Mouse (Mus musculus) forebrain, embryonic 14.5 days (tissue): ENCODE data around the gene Camk1. TPM values are rescaled to one million over a fixed set of nuclear protein-coding genes. Genes with fewer than 3 reads are reported as not detected.
A peak's percentile ranks its signal among the peaks of the same experiment; 100 is the strongest.

ENCODE experiments used
- ATAC-seq: fragments of 200-750 bp; cut with Nextera tagmentation; 2 replicates; pipeline ENCODE4 v1.8.0; 2017; ENCODE audit warnings: mild to moderate bottlenecking, moderate library complexity
- DNase-seq: peaks from one replicate; pipeline ENCODE4 v3.0.0-alpha.2; 2015; ENCODE audit warnings: low spot score
- H3K27ac ChIP-seq: fragments of 300-500 bp; sonication (generic); 2 replicates; pipeline ENCODE4 v1.5.1; 2014; ENCODE audit warnings: low read depth, mild to moderate bottlenecking, control low read depth, low read length, moderate library complexity
- H3K27me3 ChIP-seq: fragments of 300-500 bp; sonication (generic); replicated peaks from 2 replicates; pipeline ENCODE4 v1.6.1; 2014; ENCODE audit warnings: low read length, control low read depth, mixed read lengths; ENCODE audit not compliant: control insufficient read depth, insufficient read depth
- H3K36me3 ChIP-seq: fragments of 300-500 bp; sonication (generic); 2 replicates; pipeline ENCODE4 v1.6.1; 2014; ENCODE audit warnings: low read length, control low read depth; ENCODE audit not compliant: control insufficient read depth, insufficient read depth
- H3K4me1 ChIP-seq: fragments of 300-500 bp; sonication (generic); 2 replicates; pipeline ENCODE4 v1.6.1; 2014; ENCODE audit warnings: antibody characterized with exemption, low read length, control low read depth; ENCODE audit not compliant: control insufficient read depth, insufficient read depth
- H3K4me2 ChIP-seq: fragments of 300-500 bp; sonication (generic); 2 replicates; pipeline ENCODE4 v1.6.1; 2014; ENCODE audit warnings: mild to moderate bottlenecking, control low read depth, low read length
- H3K4me3 ChIP-seq: fragments of 300-500 bp; sonication (generic); 2 replicates; pipeline ENCODE4 v1.5.1; 2014; ENCODE audit warnings: low read depth, low read length, control low read depth
- H3K9ac ChIP-seq: fragments of 300-500 bp; sonication (generic); 2 replicates; pipeline ENCODE4 v1.6.1; 2014; ENCODE audit warnings: mild to moderate bottlenecking, low read length, control low read depth, moderate library complexity
- H3K9me3 ChIP-seq: fragments of 300-500 bp; sonication (generic); replicated peaks from 2 replicates; pipeline ENCODE4 v1.6.1; 2016; ENCODE audit warnings: low read length, control low read depth, mixed read lengths; ENCODE audit not compliant: control insufficient read depth
- WGBS: fragments of 180-500 bp; shearing (Covaris S2); extraction: QIAGEN DNeasy Blood & Tissue Kit; methylation state at CpG from one replicate; pipeline ENCODE4 v1.1.7; 2014; 5-methylcytosine and 5-hydroxymethylcytosine counted together
- polyA plus RNA-seq: library from polyadenylated mRNA; unstranded; fragments of >200 nt; fragmentation: Nextera tagmentation; extraction: Ambion mirVana; gene quantifications from 2 replicates; pipeline ENCODE4 v1.2.1, GENCODE M21; 2014

The Camk1 gene
- 86.3 and 90.7 TPM in 2 replicates for polyA plus RNA-seq

DNA sequence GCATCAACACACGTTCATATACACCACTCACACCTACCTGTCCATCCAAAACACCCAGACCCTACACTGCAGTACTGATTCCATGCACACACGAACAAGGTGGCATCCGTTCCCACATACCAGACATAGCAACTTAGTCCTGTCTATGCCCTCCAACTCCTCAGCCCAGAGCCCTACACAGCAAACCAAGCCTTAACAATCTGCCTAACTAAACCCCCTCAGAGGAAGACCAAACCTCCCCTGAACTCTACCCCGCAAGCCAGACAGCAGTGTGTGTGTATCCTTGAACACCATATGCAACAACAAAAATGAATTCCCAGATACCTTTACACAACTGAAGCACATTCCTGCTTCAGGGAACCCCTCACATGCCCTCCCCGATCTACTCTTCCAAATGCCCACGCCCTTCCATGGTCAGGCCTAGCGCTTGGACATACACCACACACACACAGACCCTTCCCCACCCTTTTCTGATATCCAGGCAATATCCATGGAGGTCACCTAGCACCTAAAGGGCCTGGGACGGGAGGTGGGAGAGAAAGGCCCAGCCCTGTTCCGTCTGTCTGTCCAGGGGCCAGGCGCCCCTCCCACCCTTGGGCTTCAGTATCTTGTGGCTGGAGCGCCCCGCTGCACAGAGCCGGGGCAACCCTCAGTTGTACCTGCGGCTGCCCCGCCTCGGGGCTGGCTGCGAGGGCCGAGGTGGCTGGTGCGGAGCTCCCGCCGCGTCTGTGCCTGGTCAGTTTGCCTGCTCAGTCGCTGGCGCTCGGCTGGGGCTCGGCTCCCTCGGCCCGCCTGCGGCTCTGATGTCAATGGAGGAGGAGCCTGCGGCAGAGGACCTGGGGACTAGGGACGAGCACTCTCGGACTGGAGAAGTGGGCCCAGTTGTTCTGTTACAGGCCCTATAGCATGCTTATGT lies at the start of gene Camk1:
Gene Camk1, minus strand, starts transcription at position 808 of the 916 bp plus-strand sequence.
- Histone ChIP-seq H3K9me3 (no peaks in the 10 kb centered on the region), H3K4me1 (peaks cover 14% of the 10 kb centered on the region), H3K36me3 (peaks cover 10% of the 10 kb centered on the region), H3K27me3 (no peaks in the 10 kb centered on the region), H3K4me3 (peak within 1 kb of the TSS; percentile 54), H3K4me2 (peak within 1 kb of the TSS; percentile 80), H3K27ac (peak within 1 kb of the TSS; percentile 21; the same call in 1 of the 2 replicates), H3K9ac (peak within 1 kb of the TSS; percentile 87)
- WGBS = 17% methylated on average over 32 of the region's 32 CpGs
- peak; percentile 61 for DNase-seq
- peak; percentile 86 for ATAC-seq

DNA sequence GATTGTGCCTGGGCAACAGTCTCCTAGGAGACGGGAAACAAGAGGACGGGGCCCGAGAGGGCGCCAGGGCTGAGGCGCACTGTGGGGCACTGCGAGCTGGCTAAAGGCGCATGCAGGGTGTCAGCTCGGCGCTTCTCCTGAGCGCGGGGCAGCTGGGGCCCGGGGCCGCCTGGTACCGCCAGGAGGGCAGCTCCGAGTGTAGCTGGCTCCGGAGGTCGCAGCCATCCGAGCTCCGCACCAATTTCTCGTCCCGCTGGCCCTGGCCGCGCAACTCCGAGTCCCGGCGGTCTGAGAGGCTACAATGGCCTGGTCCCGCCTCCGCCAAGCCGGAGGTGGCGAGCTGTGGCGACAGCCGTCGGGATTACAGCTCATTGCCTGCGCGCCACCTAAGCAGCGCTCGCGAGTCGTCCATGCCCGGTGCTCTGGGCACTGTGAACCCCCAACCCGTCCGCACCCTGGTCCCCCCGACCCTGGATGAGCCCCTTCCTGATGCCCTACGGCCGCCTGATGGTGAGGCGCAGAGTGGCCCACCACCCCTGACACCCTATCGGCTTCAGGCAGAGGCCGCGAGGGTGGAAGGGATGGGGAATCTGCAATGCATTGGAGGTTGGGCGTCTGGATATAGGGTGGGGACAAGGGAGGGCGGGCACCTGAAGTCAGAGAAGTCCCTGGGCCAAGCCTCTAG lies 48.7 kb upstream of the Camk1 start:
- Histone ChIP-seq H3K4me2 (peak overlapping the region; percentile 76), H3K27me3 (no peaks in the 10 kb centered on the region), H3K9ac (peak overlapping the region; percentile 74), H3K4me3 (peak overlapping the region; percentile 41), H3K36me3 (peaks cover 33% of the 10 kb centered on the region), H3K4me1 (peaks cover 6% of the 10 kb centered on the region; the same call in 1 of the 2 replicates), H3K9me3 (no peaks in the 10 kb centered on the region), H3K27ac (peak overlapping the region; percentile 71; the same call in 1 of the 2 replicates)
- WGBS = 1% methylated on average over 46 of the region's 51 CpGs
- ATAC-seq (peak; percentile 92), DNase-seq (peak; percentile 73)

DNA sequence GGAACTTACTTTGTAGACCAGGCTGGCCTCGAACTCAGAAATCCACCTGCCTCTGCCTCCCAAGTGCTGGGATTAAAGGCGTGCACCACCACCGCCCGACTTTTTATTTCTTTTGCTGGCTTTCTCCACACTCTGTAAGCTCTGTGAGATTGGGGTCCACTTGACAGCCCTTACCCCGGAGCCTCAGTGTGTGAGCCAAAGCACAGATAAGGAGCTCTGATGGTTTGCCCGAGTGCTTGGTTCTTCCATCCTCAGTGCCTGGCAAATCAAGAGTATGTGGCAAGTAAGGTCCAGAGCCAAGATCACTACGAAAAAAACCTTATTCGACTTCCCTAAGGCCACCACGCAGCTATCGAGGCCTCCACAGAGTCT lies 48.2 kb upstream of the Camk1 start:
- peak overlapping the region; percentile 76 for H3K4me2 ChIP-seq
- no peak; the same call in 1 of the 2 replicates for ATAC-seq
- peaks cover 6% of the 10 kb centered on the region; the same call in 1 of the 2 replicates for H3K4me1 ChIP-seq
- peaks cover 38% of the 10 kb centered on the region for H3K36me3 ChIP-seq
- no peaks in the 10 kb centered on the region for H3K27me3 ChIP-seq
- H3K27ac ChIP-seq = peak overlapping the region; percentile 71; the same call in 1 of the 2 replicates
- DNase-seq = no peak
- peak overlapping the region; percentile 74 for H3K9ac ChIP-seq
- H3K9me3 ChIP-seq = no peaks in the 10 kb centered on the region
- 25% methylated on average over 10 of the region's 10 CpGs for WGBS
- H3K4me3 ChIP-seq = peak overlapping the region; percentile 41

DNA sequence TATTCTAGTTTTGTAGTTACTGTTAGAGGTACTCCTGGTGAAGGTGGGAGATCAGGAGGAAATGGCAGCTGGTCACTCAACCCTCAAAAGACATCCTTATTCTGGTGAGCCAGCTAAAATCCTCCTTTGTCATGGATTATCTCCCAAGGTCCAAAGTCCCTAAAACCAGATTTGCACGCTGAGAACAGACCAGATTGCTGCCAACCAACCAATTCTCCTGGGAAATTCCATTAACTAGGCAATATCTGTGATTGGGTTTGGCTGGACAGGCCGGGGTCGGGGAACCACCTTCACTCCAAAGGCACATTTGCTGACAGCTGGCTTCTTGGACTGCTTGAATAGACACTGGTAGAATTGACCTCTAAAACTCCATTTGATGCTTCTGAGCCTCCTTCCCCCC lies 46.9 kb upstream of the Camk1 start:
- Histone ChIP-seq H3K27ac (no peak overlapping the region), H3K4me3 (no peak overlapping the region), H3K4me2 (no peak overlapping the region), H3K9me3 (no peaks in the 10 kb centered on the region), H3K9ac (no peak overlapping the region), H3K27me3 (no peaks in the 10 kb centered on the region), H3K36me3 (peaks cover 49% of the 10 kb centered on the region), H3K4me1 (peaks cover 6% of the 10 kb centered on the region; the same call in 1 of the 2 replicates)
- DNase-seq (no peak), ATAC-seq (no peak)
- 93% methylated on average over 3 of the region's 3 CpGs for WGBS

DNA sequence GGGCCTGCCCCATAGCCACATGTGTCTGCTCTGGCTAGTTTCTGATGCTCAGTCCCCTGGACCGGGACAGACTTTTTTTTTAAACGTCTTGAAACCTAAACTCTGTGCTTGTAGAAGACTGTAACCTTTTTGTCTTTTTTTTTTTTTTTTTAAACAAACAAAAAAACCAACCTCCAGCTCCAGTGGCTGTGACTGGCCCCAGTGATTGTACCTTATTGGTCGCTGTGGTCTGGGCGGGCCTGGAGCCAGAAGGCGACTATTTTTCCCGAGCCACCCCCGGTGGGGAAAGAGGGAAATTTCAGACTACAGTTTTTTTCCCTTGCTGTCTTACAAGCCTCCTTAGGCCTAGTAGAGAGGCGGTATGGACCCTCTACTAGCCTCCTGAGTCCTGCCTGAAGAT lies 45.2 kb upstream of the Camk1 start, which contains the start of gene Ttll3:
Gene Ttll3, plus strand, starts transcription at position 301 of the 400 bp plus-strand sequence.
- no peak for DNase-seq
- no peak within 1 kb of the TSS for H3K9ac ChIP-seq
- peaks cover 6% of the 10 kb centered on the region; the same call in 1 of the 2 replicates for H3K4me1 ChIP-seq
- H3K4me2 ChIP-seq = no peak within 1 kb of the TSS
- ATAC-seq = no peak
- H3K27ac ChIP-seq = no peak within 1 kb of the TSS
- peaks cover 66% of the 10 kb centered on the region for H3K36me3 ChIP-seq
- no peaks in the 10 kb centered on the region for H3K9me3 ChIP-seq
- H3K4me3 ChIP-seq = no peak within 1 kb of the TSS
- 74% methylated on average over 8 of the region's 8 CpGs for whole genome bisulfite sequencing
- no peaks in the 10 kb centered on the region for H3K27me3 ChIP-seq

DNA sequence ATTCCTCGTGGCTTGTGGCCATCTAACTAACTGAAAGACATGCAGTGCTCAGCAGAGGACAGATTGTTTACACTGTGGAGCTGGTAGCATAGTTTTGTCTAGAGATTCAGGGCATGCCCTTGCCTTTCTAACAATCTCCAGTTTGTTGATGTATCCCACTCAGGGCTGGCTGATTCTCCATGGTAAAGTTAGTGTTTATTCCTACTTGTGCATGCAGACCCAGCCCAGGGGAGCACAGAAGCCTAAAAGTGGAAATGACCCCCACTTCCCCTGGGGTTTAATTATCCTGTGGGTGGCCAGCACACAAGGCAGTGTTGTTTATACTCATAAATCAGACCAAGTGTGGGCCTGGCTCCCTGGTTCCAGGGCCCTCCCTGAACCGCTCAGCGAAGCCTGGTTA lies 42.2 kb upstream of the Camk1 start:
- Histone ChIP-seq H3K4me2 (no peak overlapping the region), H3K4me3 (no peak overlapping the region), H3K27ac (no peak overlapping the region), H3K36me3 (peaks cover 95% of the 10 kb centered on the region), H3K9me3 (no peaks in the 10 kb centered on the region), H3K9ac (no peak overlapping the region), H3K27me3 (no peaks in the 10 kb centered on the region), H3K4me1 (no peaks in the 10 kb centered on the region)
- WGBS = 89% methylated on average over 3 of the region's 3 CpGs
- DNase-seq (no peak), ATAC-seq (no peak)

DNA sequence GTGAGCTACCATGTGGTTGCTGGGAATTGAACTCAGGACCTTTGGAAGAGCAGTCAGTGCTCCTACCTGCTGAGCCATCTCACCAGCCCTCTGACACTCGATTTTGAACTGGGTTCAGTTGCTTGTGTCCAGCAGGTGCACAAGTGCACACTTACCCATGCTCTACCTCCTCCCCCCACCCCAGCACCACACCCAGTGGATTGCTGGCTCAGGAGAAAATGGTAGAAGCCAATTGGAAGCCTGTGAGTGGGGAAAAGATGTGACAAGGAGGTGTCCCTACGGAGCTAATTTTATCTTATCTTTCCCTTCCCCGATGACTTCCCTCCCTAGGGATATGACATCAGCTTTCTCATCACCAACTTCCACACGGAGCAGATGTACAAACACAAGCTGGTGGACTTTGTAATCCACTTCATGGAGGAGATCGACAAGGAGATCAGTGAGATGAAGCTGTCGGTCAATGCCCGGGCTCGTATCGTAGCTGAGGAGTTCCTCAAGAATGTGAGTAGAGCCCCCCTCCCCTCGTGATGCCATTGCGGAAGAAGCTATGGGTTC lies 41.5 kb upstream of the Camk1 start:
- no peaks in the 10 kb centered on the region for H3K9me3 ChIP-seq
- DNase-seq = no peak
- WGBS = 94% methylated on average over 11 of the region's 11 CpGs
- no peak overlapping the region for H3K4me2 ChIP-seq
- ATAC-seq = no peak
- no peak overlapping the region for H3K27ac ChIP-seq
- H3K4me1 ChIP-seq = no peaks in the 10 kb centered on the region
- H3K4me3 ChIP-seq = no peak overlapping the region
- H3K9ac ChIP-seq = no peak overlapping the region
- no peaks in the 10 kb centered on the region for H3K27me3 ChIP-seq
- peaks cover 96% of the 10 kb centered on the region for H3K36me3 ChIP-seq

DNA sequence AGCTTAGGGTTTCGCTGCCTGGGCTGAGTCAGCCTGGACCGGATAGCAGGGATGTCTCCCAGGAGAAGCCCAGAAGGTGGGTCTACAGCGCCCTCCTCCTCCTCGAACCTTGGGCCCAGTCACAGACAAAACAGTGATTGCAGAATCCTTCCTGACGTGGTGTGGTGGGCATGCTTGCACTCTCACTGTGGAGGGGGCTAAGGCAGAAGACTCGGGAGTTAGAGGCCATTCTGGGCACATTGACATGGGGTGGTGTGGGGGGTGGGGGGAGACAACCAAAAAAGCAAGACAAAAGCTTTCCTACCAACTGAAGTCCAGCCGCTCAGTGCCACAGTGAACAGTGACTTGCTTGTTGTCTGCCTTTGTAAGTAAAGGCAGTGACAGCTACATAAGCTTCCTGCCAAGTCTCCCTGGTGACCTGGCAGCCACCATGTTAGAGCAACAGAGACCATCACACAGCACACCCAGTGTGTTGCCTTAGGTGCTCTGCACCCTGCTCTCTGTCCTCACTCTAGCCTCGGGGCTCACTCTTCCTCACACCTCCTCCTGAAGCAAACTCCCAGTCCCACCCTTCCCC lies 40.7 kb upstream of the Camk1 start:
- no peak for DNase-seq

More for the DNA sequence above, 40.7 kb upstream of the Camk1 start:
- ATAC-seq = no peak
- H3K4me2 ChIP-seq = no peak overlapping the region
- H3K9ac ChIP-seq = no peak overlapping the region
- no peak overlapping the region for H3K27ac ChIP-seq
- H3K4me1 ChIP-seq = no peaks in the 10 kb centered on the region
- WGBS = 91% methylated on average over 8 of the region's 8 CpGs
- H3K9me3 ChIP-seq = no peaks in the 10 kb centered on the region
- peaks cover 89% of the 10 kb centered on the region for H3K36me3 ChIP-seq
- no peak overlapping the region for H3K4me3 ChIP-seq
- no peaks in the 10 kb centered on the region for H3K27me3 ChIP-seq
